Mouse (Mus musculus): ENCODE data around the gene Dzip1l. TPM values are rescaled to one million over a fixed set of nuclear protein-coding genes. Genes with fewer than 3 reads are reported as not detected.
"Not testable (repeated sequence)": the region's sequence is repeated elsewhere in the genome, so short reads cannot be mapped to it uniquely, and the experiment has no call there.

Dzip1l gene
- 1 to 10 TPM; 3.1 to 3.2 TPM for total RNA-seq (2021)
- long read RNA-seq, experiment 1, partial matches to known transcripts, result 0 of 2 reads
- long read RNA-seq, experiment 1, other reads (novel, unspliced or antisense), result 2 of 2 reads
- long read RNA-seq, experiment 2, partial matches to known transcripts, result 0 of 2 reads
- long read RNA-seq, experiment 2, other reads (novel, unspliced or antisense), result 2 of 2 reads

- intact Hi-C loops (cut with DNase I; ENCODE audit: low total_unique reads), result no loop called here
- peak; percentile 74 for DNase-seq
Observed at GRCm38 (mm10) chr9:99629281-99630011, at the start of gene Dzip1l. Gene Dzip1l, plus strand, starts transcription at chr9:99629496.

GRCm38 (mm10) chr9:99580655-99581054 lies 48.6 kb upstream of the Dzip1l start:
- intact Hi-C loops (cut with DNase I; ENCODE audit: low total_unique reads), result loop anchor here (5.0 kb wide), 1 partner anchor 123 kb away; no protein-coding TSS in a partner anchor

GRCm38 (mm10) chr9:99587505-99588202 lies 41.6 kb upstream of the Dzip1l start:
- intact Hi-C loops (cut with DNase I; ENCODE audit: low total_unique reads), result loop anchor here (5.0 kb wide), 1 partner anchor 75 kb away; no protein-coding TSS in a partner anchor
- peak; percentile 68 for DNase-seq

More at GRCm38 (mm10) chr9:99580655-99581054, 48.6 kb upstream of the Dzip1l start:
- peak; percentile 9 for DNase-seq

- intact Hi-C loops (cut with DNase I; ENCODE audit: low total_unique reads), result no loop called here
- no peak for DNase-seq
Observed at GRCm38 (mm10) chr9:99591144-99591543, 38.2 kb upstream of the Dzip1l start.

GRCm38 (mm10) chr9:99599127-99599526 lies 30.2 kb upstream of the Dzip1l start:
- intact Hi-C loops (cut with DNase I; ENCODE audit: low total_unique reads); DNase-seq: not testable (repeated sequence)

GRCm38 (mm10) chr9:99603566-99603965 lies 25.7 kb upstream of the Dzip1l start:
- no peak for DNase-seq
- intact Hi-C loops (cut with DNase I; ENCODE audit: low total_unique reads), result no loop called here

GRCm38 (mm10) chr9:99612202-99612601 lies 17.1 kb upstream of the Dzip1l start, which contains the start of gene A4gnt:
Gene A4gnt, plus strand, starts transcription at chr9:99612502.
- intact Hi-C loops (cut with DNase I; ENCODE audit: low total_unique reads), result no loop called here

GRCm38 (mm10) chr9:99619688-99620087 lies 9.6 kb upstream of the Dzip1l start:
- intact Hi-C loops (cut with DNase I; ENCODE audit: low total_unique reads), result no loop called here
- DNase-seq, result no peak

More at GRCm38 (mm10) chr9:99612202-99612601, 17.1 kb upstream of the Dzip1l start, which contains the start of gene A4gnt:
- no peak for DNase-seq

GRCm38 (mm10) chr9:99620196-99620595 lies 9.1 kb upstream of the Dzip1l start:
- intact Hi-C loops (cut with DNase I; ENCODE audit: low total_unique reads), result no loop called here
- no peak for DNase-seq

- intact Hi-C loops (cut with DNase I; ENCODE audit: low total_unique reads), result no loop called here
- DNase-seq, result no peak
Observed at GRCm38 (mm10) chr9:99622034-99622433, 7.3 kb upstream of the Dzip1l start.

GRCm38 (mm10) chr9:99622966-99623365 lies 6.3 kb upstream of the Dzip1l start:
- DNase-seq, result no peak

GRCm38 (mm10) chr9:99624117-99624516 lies 5.2 kb upstream of the Dzip1l start:
- peak; percentile 9 for DNase-seq
- intact Hi-C loops (cut with DNase I; ENCODE audit: low total_unique reads), result no loop called here

More at GRCm38 (mm10) chr9:99622966-99623365, 6.3 kb upstream of the Dzip1l start:
- intact Hi-C loops (cut with DNase I; ENCODE audit: low total_unique reads), result no loop called here

- no peak for DNase-seq
- intact Hi-C loops (cut with DNase I; ENCODE audit: low total_unique reads), result no loop called here
Observed at GRCm38 (mm10) chr9:99628581-99628980, 715 bp upstream of the Dzip1l start.

GRCm38 (mm10) chr9:99630071-99630470 lies 775 bp downstream of the Dzip1l start:
- DNase-seq, result no peak
- intact Hi-C loops (cut with DNase I; ENCODE audit: low total_unique reads), result no loop called here

GRCm38 (mm10) chr9:99630528-99631125 lies 1.3 kb downstream of the Dzip1l start:
- intact Hi-C loops (cut with DNase I; ENCODE audit: low total_unique reads), result no loop called here
- DNase-seq, result no peak

- no peak for DNase-seq
- intact Hi-C loops (cut with DNase I; ENCODE audit: low total_unique reads), result no loop called here
Observed at GRCm38 (mm10) chr9:99631781-99632180, 2.5 kb downstream of the Dzip1l start.

- intact Hi-C loops (cut with DNase I; ENCODE audit: low total_unique reads), result no loop called here
Observed at GRCm38 (mm10) chr9:99632264-99632663, 3.0 kb downstream of the Dzip1l start.

GRCm38 (mm10) chr9:99636776-99637175 lies 7.5 kb downstream of the Dzip1l start:
- intact Hi-C loops (cut with DNase I; ENCODE audit: low total_unique reads), result no loop called here
- no peak for DNase-seq

More at GRCm38 (mm10) chr9:99632264-99632663, 3.0 kb downstream of the Dzip1l start:
- no peak for DNase-seq

GRCm38 (mm10) chr9:99637227-99637626 lies 7.9 kb downstream of the Dzip1l start:
- DNase-seq, result no peak
- intact Hi-C loops (cut with DNase I; ENCODE audit: low total_unique reads), result no loop called here

GRCm38 (mm10) chr9:99637736-99638135 lies 8.4 kb downstream of the Dzip1l start:
- DNase-seq, result peak; percentile 26
- intact Hi-C loops (cut with DNase I; ENCODE audit: low total_unique reads), result no loop called here

Data from gastrocnemius, postnatal 14 days (tissue).